Mouse (Mus musculus): Measurements from ENCODE around the gene Cacnb4.

DNA sequence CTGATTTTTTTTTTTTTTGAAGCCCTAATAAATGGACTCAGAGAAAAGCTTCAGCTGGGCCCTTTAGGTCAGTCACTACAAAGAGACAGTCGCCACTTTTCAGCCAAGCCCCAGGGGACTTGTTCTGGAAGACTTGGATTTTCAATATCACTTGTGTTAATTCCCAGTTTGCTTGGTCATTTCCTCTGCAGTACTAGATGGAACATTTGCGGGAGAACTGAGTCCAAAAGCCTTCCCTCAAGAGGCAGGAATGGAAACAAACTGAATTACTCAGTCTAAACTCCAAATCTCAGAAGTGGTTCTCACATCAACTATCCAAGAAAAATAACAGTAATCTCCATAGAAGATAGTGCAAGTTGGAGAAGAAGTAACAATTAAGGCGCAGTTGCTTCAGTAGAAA is 109.2 kb downstream of the Cacnb4 start:
- no peak for TF ChIP-seq CTCF (IDR thresholded peaks at IDR 0.05; ENCODE audit: control insufficient read depth, insufficient read depth, low read length)
- TF ChIP-seq POLR2A (IDR thresholded peaks at IDR 0.05; ENCODE audit: borderline replicate concordance, control insufficient read depth, low read depth, low read length): no peak
